Mouse (Mus musculus): ENCODE data around the gene Tiam2.

The Tiam2 gene

GRCm38 (mm10) chr17:3498580-3498979 is 172.2 kb downstream of the Tiam2 start:
- no peak for DNase-seq (ENCODE audit: low read depth)

- DNase-seq (ENCODE audit: low read depth), result no peak
These were observed 173.1 kb downstream of the Tiam2 start for GRCm38 (mm10) chr17:3499468-3499867.

- DNase-seq (ENCODE audit: low read depth), result no peak
These were observed 173.7 kb downstream of the Tiam2 start for GRCm38 (mm10) chr17:3500076-3500475.

DNA sequence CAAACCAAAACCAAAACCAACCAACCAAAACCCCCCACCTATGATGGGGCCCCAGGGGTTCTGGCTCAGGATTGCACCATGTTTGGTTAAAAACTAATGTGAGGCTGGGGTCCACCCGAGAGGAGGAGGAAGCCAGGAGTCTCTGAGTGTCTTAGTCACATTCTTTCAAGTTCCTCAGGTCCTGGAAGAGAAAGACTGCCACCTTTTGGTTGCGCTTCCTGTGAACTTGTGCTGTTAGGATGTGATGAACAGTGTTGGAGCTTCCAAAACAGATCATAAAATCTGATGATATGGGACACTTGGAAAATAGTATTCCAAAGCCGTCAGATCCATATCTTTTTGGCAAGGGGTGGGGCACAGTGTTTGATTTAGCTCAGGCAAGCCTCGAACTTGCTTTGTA is 174.6 kb downstream of the Tiam2 start:
- no peak for DNase-seq (ENCODE audit: low read depth)

DNA sequence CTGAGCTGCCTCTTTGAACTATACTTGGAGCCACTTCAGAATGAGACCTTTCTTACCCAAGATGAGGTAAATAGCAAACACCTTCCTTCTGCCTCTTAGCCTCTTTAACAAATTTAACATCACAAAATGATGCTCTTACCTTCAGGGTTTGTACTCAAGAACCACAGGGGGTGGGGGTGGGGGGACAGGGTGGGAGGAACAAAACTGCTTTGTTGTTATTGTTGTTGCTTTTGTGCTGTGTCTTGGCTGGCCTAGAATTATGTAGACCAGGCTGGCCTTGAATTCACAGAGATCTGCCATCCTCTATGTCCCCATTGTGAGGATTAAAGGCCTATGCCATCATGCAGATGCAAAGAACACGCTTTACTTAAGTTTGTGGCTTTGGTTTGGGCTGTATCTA is 179.3 kb downstream of the Tiam2 start:
- DNase-seq (ENCODE audit: low read depth), result no peak

- no peak for DNase-seq (ENCODE audit: low read depth)
These were observed 180.1 kb downstream of the Tiam2 start for GRCm38 (mm10) chr17:3506508-3506907.

DNA sequence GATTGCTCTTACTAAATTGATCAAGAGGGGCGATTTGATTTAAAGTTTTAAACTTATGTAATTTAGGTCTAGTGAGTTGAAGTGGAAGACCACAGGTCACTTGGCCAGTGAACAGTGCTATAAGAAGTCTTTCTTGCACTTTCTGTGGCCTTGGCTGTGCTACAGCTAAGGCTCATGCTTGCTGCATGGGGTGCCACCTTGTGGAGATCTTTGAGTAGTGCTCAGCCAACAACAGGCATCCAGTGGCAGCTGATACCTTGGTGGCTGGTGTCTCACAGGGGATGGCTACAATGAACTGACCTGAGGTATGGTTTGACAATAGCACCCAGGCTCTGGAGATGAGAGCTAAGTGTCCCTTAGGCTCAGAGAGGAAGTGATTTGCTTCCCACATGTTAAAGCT is 183.5 kb downstream of the Tiam2 start:
- peak; percentile 36 for DNase-seq (ENCODE audit: low read depth)

DNA sequence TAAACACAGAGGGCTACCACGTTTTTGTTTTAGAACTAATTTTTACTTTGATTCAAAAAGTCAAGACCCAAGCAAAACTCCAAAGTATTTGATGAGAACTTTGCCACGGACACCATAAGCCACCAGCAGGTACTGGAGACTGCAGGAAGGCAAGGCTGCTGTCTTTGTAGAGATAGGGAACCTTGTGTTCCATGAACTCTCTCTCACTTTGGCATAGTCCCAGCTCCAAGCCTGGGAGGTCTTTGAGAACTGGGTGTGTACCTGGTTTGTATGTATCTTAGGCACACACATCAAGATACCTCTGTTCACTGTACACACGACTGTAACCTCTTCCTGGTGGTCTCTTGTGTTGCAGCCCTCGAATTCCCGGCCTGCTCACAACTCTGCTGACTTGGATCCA is 187.9 kb downstream of the Tiam2 start:
- no peak for DNase-seq (ENCODE audit: low read depth)

- DNase-seq (ENCODE audit: low read depth), result no peak
These were observed 189.5 kb downstream of the Tiam2 start for GRCm38 (mm10) chr17:3515851-3516250.

DNA sequence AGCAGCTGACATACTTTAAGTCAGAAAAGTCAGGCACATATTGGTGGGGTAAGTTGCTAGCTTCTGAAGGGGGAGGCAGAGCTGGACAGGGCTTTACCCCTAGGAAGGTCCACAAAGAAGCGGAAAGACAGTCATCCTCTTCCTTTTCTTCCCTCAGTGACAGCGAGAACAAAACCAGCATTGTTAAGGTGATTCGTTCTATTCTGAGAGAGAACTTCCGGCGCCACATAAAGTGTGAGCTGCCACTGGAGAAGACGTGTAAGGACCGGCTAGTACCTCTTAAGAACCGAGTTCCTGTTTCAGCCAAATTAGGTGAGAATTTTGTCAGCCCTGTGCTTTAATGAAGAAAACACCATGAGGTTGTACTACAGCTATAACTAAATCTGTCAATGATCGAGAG is 190.0 kb downstream of the Tiam2 start:
- DNase-seq (ENCODE audit: low read depth), result no peak

GRCm38 (mm10) chr17:3520344-3520743 is 194.0 kb downstream of the Tiam2 start:
- DNase-seq (ENCODE audit: low read depth), result no peak

GRCm38 (mm10) chr17:3527841-3528471 is 201.6 kb downstream of the Tiam2 start:
- DNase-seq (ENCODE audit: low read depth), result no peak

DNA sequence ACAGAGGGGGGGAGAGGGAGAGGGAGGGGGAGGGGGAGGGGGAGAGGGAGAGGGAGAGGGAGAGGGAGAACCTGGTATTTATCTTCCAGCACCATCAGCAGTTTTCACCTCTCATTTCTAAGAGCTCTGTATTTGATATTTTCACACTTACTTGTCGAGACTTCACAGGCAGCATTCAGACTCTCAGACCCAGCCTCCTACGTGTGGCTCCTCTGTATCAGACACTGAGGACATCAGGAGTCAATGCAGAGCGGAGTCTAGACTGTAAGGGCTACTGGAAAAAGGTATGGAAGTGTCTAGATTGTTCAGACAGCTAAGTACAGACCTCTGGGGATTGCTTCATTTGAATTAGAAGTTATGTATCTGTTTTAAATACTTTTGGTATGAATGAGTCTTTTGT is 203.2 kb downstream of the Tiam2 start:
- no peak for DNase-seq (ENCODE audit: low read depth)

DNA sequence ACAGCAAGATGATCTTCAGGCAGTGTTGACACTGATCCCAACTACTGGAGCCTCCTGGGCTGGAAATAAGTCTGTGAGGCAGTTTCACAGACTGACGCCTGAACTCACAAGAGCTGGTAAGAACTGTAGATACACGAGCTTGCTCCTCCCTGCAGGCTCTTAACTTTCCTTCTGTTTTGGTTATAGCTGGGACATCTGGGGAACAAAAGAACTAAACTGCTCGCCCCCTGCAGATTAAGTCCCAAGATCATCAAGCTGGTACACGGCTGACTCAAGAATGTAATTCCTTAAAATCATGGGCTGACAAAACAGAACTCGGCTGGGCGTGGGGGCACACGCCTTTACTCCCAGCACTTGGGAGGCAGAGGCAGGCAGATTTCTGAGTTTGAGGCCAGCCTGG is 204.2 kb downstream of the Tiam2 start:
- DNase-seq (ENCODE audit: low read depth), result no peak

GRCm38 (mm10) chr17:3531641-3532040 is 205.3 kb downstream of the Tiam2 start:
- no peak for DNase-seq (ENCODE audit: low read depth)

- no peak for DNase-seq (ENCODE audit: low read depth)
These were observed 205.9 kb downstream of the Tiam2 start, which contains the start of gene Cldn20 for GRCm38 (mm10) chr17:3532254-3532653. TSS of gene Cldn20 (plus strand) at chr17:3532554.

GRCm38 (mm10) chr17:3533425-3533824 is 207.1 kb downstream of the Tiam2 start:
- DNase-seq (ENCODE audit: low read depth), result no peak

- no peak for DNase-seq (ENCODE audit: low read depth)
These were observed 213.9 kb downstream of the Tiam2 start for GRCm38 (mm10) chr17:3540304-3540703.

- no peak for DNase-seq (ENCODE audit: low read depth)
These were observed 214.7 kb downstream of the Tiam2 start for GRCm38 (mm10) chr17:3541033-3541432.

DNA sequence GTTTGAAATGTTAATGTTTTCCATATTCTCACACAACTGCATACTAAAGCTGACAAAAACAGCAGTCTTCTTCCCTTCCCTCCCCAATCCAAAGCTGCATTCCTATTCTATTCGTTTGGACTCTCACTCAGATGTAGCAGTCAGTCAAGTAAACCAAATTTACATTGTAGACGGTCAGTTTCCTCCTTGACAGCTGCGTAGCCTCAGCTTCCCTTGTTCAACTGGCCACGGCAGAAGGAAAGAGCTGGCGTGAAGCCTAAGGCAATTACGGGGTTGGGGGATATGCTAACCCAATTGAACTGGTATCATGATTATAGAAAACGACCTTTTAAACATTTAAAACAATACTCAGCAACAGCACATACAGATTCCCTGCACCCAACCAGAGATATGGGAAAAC is 221.4 kb downstream of the Tiam2 start:
- no peak for DNase-seq (ENCODE audit: low read depth)

- DNase-seq (ENCODE audit: low read depth), result no peak
These were observed 229.9 kb downstream of the Tiam2 start for GRCm38 (mm10) chr17:3556251-3556650.

DNA sequence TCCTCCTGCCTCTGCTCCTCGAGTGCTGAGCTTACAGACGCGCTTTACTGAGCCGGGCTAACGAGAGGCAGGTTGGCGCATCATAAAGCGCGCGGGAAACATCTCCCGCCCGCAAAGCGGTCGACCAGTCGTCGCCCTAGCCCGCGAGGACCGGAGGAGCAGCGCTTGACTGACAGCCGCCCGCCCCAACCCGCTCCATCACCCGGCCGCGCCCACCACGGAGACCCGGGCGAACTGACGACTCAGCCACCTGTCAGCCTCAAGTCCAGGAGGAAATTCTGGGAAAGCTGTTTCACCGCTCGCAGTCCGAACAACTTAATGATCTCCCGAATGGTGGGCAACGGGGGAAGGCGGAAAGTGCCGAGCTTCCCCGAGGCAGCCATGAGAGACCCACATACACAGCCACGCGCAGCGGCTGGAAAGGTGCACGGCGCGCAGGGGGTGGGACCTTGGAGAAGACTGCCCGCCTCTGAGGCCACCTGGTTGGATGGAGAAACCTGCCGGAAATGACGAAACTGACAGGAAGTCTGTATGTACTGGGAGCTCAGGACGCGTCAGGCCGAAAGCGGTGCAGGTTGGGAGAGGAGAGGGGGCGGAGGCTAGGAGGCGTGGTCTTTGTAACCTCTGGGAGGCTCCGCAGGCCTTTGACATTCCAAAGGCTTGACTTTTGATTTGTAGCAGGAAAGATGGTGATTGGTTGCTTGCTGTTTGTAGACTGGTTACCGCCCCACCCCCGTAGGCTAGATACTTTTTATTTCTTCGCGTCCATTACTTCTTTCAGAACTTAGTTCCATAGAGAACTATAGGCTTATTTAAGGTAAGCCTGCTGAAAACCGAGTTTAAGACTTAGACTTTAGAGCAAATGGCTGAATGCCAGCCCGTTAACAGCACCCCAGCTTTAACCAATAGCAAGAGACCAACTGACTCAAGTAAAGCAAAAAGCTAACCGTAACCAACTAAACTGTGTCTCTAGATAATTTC is 231.2 kb downstream of the Tiam2 start, which contains the start of gene Tfb1m:
TSS of gene Tfb1m (minus strand) at position 451 of the 981 bp plus-strand sequence.
- DNase-seq (ENCODE audit: low read depth), result peak; percentile 96

DNA sequence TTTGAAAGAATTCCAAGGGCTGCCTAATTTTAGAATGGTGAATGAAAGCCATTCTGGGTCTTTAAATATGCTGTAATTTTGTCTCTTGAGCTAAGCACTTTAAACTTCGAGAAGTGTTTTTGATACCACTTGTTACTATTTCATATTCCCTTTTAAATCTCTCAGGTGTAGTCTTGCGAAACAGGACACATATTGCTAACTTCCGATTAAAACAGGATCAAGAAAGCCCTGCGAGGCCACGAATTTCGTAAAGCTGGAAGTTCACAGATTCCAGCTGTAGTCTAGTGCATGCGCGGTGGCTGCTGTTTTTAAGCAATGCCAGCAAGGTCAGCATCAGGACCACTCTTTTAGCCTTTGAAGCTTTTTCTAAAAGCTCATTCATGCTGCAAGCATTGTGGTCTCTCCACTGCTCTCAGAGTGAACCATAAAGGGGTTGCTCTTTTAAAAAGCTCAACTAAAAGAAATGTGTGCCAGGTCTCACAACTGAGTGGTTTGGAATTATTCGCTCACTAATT is 232.0 kb downstream of the Tiam2 start:
- DNase-seq (ENCODE audit: low read depth), result no peak
